Mouse (Mus musculus) hindbrain, embryonic 15.5 days (tissue): Measurements from ENCODE around the gene Tpm4. TPM values are rescaled to one million over a fixed set of nuclear protein-coding genes. Genes with fewer than 3 reads are reported as not detected.

Experiments
- ATAC-seq: fragments of 200-750 bp; cut with Nextera tagmentation; 2 replicates; pipeline ENCODE4 v1.8.0; 2017; ENCODE audit warnings: low read depth, moderate number of reproducible peaks, moderate TSS enrichment; ENCODE audit not compliant: low FRiP score
- H3K27ac ChIP-seq: fragments of 300-500 bp; sonication (generic); replicated peaks from 2 replicates; pipeline ENCODE4 v1.5.1; 2015; ENCODE audit warnings: mild to moderate bottlenecking, inconsistent platforms
- H3K27me3 ChIP-seq: fragments of 300-500 bp; sonication (generic); 2 replicates; pipeline ENCODE4 v1.6.1; 2015; ENCODE audit warnings: control low read depth, inconsistent platforms
- H3K36me3 ChIP-seq: fragments of 300-500 bp; sonication (generic); 2 replicates; pipeline ENCODE4 v1.6.1; 2015; ENCODE audit warnings: control low read depth, inconsistent platforms
- H3K4me1 ChIP-seq: fragments of 300-500 bp; sonication (generic); replicated peaks from 2 replicates; pipeline ENCODE4 v1.6.1; 2015; ENCODE audit warnings: control low read depth, inconsistent platforms
- H3K4me2 ChIP-seq: fragments of 300-500 bp; sonication (generic); 2 replicates; pipeline ENCODE4 v1.6.1; 2015; ENCODE audit warnings: moderate library complexity, mild to moderate bottlenecking, inconsistent platforms
- H3K4me3 ChIP-seq: fragments of 300-500 bp; sonication (generic); 2 replicates; pipeline ENCODE4 v1.5.1; 2015; ENCODE audit warnings: mild to moderate bottlenecking, inconsistent platforms
- H3K9ac ChIP-seq: fragments of 300-500 bp; sonication (generic); 2 replicates; pipeline ENCODE4 v1.6.1; 2015; ENCODE audit warnings: inconsistent platforms
- H3K9me3 ChIP-seq: fragments of 300-500 bp; sonication (generic); 2 replicates; pipeline ENCODE4 v1.6.1; 2016; ENCODE audit warnings: control low read depth, inconsistent platforms
- whole genome bisulfite sequencing: fragments of 180-500 bp; shearing (Covaris S2); methylation state at CpG from one replicate; pipeline ENCODE4 v1.1.7; 2015; 5-methylcytosine and 5-hydroxymethylcytosine counted together
- polyA plus RNA-seq: library from polyadenylated mRNA; unstranded; fragments of >200 nt; fragmentation: Nextera tagmentation; extraction: Ambion mirVana; gene quantifications from 2 replicates; pipeline ENCODE4 v1.2.1, GENCODE M21; 2015

Gene Tpm4
- polyA plus RNA-seq, 1 experiment from 2014 or later: 187 TPM

DNA sequence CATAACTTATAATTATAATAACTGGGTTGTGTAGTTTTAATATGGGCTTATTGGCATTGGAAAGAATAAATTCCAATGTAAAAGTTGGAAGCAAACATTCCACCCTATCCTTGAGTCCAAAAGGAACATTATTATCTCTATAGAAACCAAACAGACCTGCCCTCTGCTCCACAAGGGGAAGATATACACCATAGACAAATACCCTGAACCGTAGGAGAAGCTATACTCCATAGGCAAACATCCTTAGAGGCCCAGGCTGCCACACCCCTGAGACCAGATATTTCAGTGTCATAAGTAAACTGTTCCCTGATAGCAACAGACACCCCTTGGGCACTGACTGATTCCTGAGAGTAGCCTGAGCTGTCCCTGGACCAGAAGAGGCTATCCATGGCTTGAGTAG, 6.9 kb upstream of the Tpm4 start:
- Histone ChIP-seq H3K27ac (no peak overlapping the region), H3K9ac (no peak overlapping the region), H3K4me3 (no peak overlapping the region), H3K36me3 (no peaks in the 10 kb centered on the region), H3K9me3 (no peaks in the 10 kb centered on the region), H3K4me2 (no peak overlapping the region), H3K4me1 (no peaks in the 10 kb centered on the region), H3K27me3 (no peaks in the 10 kb centered on the region)
- 83% methylated on average over 1 of the region's 1 CpGs for WGBS
- ATAC-seq: no peak

DNA sequence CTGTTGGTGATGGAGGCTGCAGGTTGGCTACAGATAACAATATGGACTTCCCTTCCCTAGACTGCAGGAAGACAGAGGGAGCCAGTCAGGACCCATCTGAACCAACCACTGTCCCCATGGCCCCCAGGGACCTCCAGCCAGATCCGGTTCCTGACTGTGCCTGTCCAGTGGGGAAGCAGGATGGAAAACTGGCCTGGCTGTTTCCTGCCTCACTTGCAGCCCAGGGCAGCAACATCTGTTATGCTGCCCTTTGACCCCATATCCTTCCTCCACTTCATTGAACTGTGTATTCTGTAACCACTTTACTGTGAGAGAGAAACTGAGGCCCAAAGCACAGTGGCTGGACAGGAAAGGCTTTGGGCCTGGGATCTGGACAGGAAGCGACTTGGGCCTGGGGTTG, 3.5 kb upstream of the Tpm4 start:
- 79% methylated on average over 2 of the region's 2 CpGs for WGBS
- no peaks in the 10 kb centered on the region for H3K9me3 ChIP-seq
- peaks cover 5% of the 10 kb centered on the region for H3K4me1 ChIP-seq
- H3K4me3 ChIP-seq: no peak overlapping the region
- no peak overlapping the region for H3K9ac ChIP-seq
- no peak overlapping the region for H3K4me2 ChIP-seq
- no peak for ATAC-seq
- H3K27ac ChIP-seq: no peak overlapping the region
- H3K27me3 ChIP-seq: no peaks in the 10 kb centered on the region
- H3K36me3 ChIP-seq: no peaks in the 10 kb centered on the region

DNA sequence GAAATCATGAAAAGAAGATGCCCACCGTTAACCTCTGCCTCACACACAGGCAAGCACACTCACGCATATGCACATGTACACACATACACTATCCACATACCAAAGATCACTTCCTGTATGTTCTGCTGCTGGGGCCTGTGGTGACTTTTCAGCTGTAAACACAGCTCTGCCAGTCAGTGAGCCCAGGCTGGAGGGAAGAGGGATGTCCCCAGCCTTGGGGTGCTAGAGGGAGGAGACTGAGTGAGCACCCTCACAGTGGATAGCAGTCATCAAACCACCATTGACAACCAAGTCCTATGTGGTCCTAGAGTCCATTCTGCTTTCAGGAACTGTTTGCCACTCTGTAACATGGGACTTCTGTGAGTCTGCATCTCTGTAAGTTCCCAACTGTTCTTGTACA, 2.9 kb upstream of the Tpm4 start:
- Histone ChIP-seq H3K4me3 (no peak overlapping the region), H3K36me3 (no peaks in the 10 kb centered on the region), H3K27ac (no peak overlapping the region), H3K9ac (no peak overlapping the region), H3K27me3 (no peaks in the 10 kb centered on the region), H3K9me3 (no peaks in the 10 kb centered on the region), H3K4me2 (no peak overlapping the region), H3K4me1 (peaks cover 11% of the 10 kb centered on the region)
- ATAC-seq: no peak
- 88% methylated on average over 2 of the region's 2 CpGs for WGBS

DNA sequence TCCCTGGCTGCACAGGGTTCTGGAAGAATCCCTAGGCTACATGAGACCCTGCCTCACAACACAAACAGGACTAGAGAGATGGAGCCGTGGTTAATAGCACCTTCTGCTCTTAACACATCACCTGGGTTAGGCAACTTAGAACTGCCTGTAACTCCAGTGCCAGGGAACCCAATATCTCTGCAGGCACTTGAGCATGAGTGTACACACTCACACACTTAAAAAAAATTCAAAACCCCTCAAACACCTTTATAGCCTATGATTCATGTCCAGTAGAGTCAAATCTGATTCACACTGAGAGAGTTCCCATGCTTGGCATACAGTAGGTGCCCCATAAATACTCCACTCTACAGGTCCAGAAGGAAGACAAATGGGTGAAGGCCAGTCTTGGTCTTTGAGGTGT, 2.4 kb upstream of the Tpm4 start:
- no peak overlapping the region for H3K4me2 ChIP-seq
- no peak overlapping the region for H3K27ac ChIP-seq
- ATAC-seq: no peak
- H3K9ac ChIP-seq: no peak overlapping the region
- peaks cover 16% of the 10 kb centered on the region for H3K4me1 ChIP-seq
- no peaks in the 10 kb centered on the region for H3K27me3 ChIP-seq
- WGBS: 78% methylated on average over 1 of the region's 1 CpGs
- H3K9me3 ChIP-seq: no peaks in the 10 kb centered on the region
- no peaks in the 10 kb centered on the region for H3K36me3 ChIP-seq
- no peak overlapping the region for H3K4me3 ChIP-seq

DNA sequence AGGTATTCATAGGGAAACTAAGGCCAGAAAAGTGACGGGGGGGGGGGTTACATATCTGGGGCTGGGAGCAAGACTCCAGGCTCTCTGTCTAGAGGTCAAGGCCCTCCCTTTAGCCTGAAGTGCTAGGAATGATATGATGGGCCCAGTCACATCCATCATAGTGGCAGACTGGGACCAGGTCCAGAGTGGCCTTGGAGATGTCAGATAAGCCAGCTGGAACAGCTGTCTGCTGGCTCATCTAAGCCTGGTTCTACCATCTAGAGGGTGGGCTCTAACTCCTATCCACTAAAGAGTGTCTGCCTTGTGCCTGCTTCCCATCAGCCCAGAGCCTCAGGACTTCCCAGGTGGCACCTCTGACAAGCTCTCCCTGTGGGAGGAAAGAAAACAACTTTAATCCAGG, 1.9 kb upstream of the Tpm4 start:
- Histone ChIP-seq H3K4me1 (peaks cover 18% of the 10 kb centered on the region), H3K27me3 (no peaks in the 10 kb centered on the region), H3K4me3 (no peak overlapping the region), H3K9me3 (no peaks in the 10 kb centered on the region), H3K9ac (no peak overlapping the region), H3K36me3 (no peaks in the 10 kb centered on the region), H3K27ac (no peak overlapping the region), H3K4me2 (no peak overlapping the region)
- ATAC-seq: no peak
- 92% methylated on average over 1 of the region's 1 CpGs for WGBS

DNA sequence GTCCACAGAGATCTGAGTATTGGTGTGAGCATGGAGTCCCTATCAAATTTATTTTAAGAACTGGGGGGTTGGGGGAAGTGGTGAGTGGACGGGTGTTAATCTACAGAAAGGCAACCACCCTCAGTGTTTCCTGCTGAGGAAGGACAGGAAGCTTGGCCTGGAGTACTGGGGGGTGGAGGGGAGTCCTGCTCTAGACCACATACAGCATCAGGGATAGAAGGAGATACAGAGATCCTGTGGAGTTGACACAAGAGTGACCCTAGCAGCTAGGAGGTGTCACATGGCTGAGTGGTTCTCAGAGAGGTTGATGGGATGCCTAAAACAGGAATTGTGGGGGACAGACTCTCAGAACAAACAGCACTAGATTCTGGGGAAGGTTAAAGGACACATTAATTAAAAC, 1.3 kb upstream of the Tpm4 start:
- no peak for ATAC-seq
- Histone ChIP-seq H3K36me3 (no peaks in the 10 kb centered on the region), H3K4me1 (peaks cover 18% of the 10 kb centered on the region), H3K27me3 (no peaks in the 10 kb centered on the region), H3K27ac (no peak overlapping the region), H3K4me3 (no peak overlapping the region), H3K9ac (no peak overlapping the region), H3K4me2 (no peak overlapping the region), H3K9me3 (no peaks in the 10 kb centered on the region)
- WGBS: 68% methylated on average over 1 of the region's 1 CpGs

DNA sequence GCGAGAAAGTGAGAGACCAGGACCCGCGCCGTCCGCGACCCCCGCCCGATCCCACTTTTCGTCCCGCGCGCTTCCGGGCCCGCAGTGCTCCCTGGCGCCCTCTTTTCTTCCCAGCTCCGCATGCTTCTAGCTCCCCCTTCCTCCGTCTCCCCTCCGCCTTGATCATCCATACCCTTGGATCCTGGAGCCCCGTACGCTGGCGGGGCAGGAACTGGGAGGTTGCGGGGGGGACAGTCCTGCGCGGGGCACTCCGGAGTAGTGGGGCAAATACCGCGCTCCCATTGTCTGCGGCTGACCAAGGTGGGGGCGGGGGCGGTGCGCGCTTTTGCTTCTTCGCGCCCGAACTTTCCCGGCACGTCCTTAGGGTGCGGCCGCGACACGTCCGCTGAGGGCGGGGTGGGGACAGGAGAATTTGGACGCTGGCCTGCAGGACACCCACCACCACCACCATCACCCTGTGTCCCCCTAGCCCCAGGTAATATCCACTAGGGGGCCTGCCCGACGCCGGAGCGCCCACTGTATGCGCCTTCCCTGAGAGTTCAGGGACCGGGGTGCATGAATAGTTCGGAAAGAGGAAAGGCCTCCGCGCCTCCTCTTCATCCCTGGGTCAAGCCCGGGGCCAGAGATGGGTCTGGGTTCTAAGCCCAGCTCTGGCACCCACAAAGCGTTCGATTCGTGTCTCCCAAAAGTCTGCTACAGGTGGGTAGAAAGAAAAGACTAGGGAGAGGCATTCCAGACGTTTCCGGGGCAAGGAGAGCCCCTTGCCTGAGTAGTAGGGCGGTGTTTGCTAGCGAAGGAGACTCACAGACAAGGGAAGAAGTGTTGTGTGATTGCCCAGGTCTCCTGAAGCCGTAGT, 899 bp downstream of the Tpm4 start:
- Histone ChIP-seq H3K4me3 (peak overlapping the region; percentile 73), H3K36me3 (peaks cover 15% of the 10 kb centered on the region), H3K4me2 (peak overlapping the region; percentile 76), H3K9me3 (no peaks in the 10 kb centered on the region), H3K9ac (peak overlapping the region; percentile 85), H3K4me1 (peaks cover 18% of the 10 kb centered on the region), H3K27ac (peak overlapping the region; percentile 88), H3K27me3 (no peaks in the 10 kb centered on the region)
- WGBS: under 1% methylated on average over 60 of the region's 62 CpGs
- ATAC-seq: peak; percentile 81

DNA sequence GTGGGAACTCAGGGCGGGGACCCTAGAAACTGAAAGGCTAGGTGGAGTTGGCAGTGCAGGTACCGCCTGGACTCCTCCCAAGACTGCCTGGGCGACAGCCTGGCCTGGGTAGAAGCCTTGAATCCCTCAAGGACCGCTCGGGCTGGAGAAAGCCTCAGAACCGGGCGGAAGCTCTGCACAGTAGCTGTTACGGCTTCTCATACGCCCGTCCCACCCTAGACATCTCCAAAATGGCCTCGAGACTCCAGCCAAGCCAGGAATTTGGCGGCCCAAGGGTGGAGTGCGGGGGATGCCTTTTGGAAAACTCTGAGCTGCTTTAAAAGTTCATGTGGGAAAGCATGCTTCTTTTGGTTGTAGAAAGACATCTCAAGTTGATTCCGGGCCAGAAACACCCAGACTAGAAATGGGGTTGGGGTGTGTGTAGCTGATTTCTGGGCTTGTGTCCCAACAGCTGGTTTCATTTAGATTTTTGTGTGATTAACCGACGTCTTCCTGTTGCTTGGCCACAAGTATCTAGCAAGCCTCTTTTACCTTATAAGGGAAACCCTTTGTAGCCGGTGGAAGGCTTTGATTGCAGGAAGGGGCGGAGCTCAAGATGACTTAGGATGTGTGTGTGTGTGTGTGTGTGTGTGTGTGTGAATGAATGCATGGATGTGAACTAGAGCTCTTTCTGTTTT, 1.7 kb downstream of the Tpm4 start:
- Histone ChIP-seq H3K9me3 (no peaks in the 10 kb centered on the region), H3K4me1 (peaks cover 18% of the 10 kb centered on the region), H3K4me3 (peak overlapping the region; percentile 73), H3K9ac (peak overlapping the region; percentile 85), H3K27me3 (no peaks in the 10 kb centered on the region), H3K27ac (peak overlapping the region; percentile 88), H3K4me2 (peak overlapping the region; percentile 76), H3K36me3 (peaks cover 21% of the 10 kb centered on the region)
- 1% methylated on average over 18 of the region's 18 CpGs for WGBS
- peak; percentile 50 for ATAC-seq

DNA sequence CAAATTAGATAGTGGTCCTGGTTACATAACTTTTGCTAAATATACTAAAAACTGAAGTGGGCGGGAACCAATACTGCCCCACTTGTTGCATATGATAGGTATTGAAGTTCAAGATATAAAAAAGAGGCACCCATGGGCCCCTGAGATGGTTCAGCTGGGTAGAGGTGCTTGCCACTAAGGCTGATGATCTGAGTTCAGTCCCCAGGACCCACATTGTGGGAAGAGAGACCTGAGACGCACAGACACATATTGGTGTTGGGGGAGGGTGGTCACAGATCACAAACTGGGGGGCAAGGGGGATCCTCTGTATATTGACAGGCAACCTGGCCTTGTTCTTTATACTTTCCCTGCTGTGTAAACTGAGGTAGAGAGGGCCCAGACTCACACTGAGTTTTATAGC, 2.7 kb downstream of the Tpm4 start:
- peak overlapping the region; percentile 88; the same call in 1 of the 2 replicates for H3K27ac ChIP-seq
- H3K27me3 ChIP-seq: no peaks in the 10 kb centered on the region
- ATAC-seq: no peak
- H3K4me1 ChIP-seq: peaks cover 18% of the 10 kb centered on the region
- peaks cover 27% of the 10 kb centered on the region for H3K36me3 ChIP-seq
- H3K4me2 ChIP-seq: peak overlapping the region; percentile 76; the same call in 1 of the 2 replicates
- H3K9me3 ChIP-seq: no peaks in the 10 kb centered on the region
- 95% methylated on average over 2 of the region's 2 CpGs for WGBS
- H3K9ac ChIP-seq: no peak overlapping the region
- H3K4me3 ChIP-seq: no peak overlapping the region

DNA sequence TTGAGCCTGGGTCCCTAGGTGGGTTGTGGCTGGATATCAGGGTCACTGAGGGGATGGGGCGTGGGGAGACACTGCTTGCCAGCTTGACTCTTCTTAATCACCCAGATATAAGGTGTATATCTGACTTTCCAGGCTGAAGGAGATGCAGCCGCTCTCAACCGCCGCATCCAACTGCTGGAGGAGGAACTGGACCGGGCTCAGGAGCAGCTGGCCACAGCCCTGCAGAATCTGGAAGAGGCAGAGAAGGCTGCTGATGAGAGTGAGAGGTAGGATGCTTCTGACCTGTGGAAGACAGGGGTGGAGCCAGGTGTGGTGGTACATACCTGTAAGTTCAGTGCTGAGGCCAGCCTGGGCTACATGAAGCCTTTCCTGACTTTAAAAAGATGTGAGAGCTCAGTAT, 3.7 kb downstream of the Tpm4 start:
- Histone ChIP-seq H3K27me3 (no peaks in the 10 kb centered on the region), H3K9me3 (no peaks in the 10 kb centered on the region), H3K4me2 (no peak overlapping the region), H3K27ac (no peak overlapping the region), H3K4me3 (no peak overlapping the region), H3K36me3 (peaks cover 34% of the 10 kb centered on the region), H3K4me1 (peaks cover 18% of the 10 kb centered on the region), H3K9ac (no peak overlapping the region)
- no peak for ATAC-seq
- 95% methylated on average over 5 of the region's 5 CpGs for WGBS

DNA sequence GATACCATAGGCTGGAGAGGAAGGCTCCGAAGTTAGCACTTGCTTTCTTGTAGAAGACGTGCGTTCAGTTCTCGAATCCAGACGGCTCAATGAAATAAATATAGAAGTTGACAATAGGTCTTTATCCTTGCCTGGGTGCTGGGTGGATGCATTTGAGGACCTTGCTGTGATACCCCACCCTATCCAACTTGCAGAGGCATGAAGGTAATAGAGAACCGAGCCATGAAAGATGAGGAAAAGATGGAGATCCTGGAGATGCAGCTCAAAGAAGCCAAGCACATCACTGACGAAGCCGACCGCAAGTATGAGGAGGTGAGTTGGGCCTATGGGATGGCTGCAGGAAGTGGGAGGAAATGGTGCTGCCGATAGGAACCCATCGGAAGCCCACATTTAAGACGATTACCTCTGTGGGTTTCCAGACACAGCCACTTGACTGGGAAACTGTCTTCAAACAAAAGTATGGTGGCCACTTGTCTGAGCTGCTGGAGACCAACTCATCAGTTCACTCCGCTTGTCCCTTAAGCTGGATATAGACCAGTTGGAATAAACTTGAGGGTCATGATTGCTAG, 8.6 kb downstream of the Tpm4 start:
- Histone ChIP-seq H3K4me3 (no peak overlapping the region), H3K36me3 (peaks cover 78% of the 10 kb centered on the region), H3K27me3 (no peaks in the 10 kb centered on the region), H3K9ac (no peak overlapping the region), H3K4me2 (no peak overlapping the region), H3K4me1 (no peaks in the 10 kb centered on the region), H3K9me3 (no peaks in the 10 kb centered on the region), H3K27ac (no peak overlapping the region)
- ATAC-seq: no peak
- 93% methylated on average over 13 of the region's 13 CpGs for WGBS

DNA sequence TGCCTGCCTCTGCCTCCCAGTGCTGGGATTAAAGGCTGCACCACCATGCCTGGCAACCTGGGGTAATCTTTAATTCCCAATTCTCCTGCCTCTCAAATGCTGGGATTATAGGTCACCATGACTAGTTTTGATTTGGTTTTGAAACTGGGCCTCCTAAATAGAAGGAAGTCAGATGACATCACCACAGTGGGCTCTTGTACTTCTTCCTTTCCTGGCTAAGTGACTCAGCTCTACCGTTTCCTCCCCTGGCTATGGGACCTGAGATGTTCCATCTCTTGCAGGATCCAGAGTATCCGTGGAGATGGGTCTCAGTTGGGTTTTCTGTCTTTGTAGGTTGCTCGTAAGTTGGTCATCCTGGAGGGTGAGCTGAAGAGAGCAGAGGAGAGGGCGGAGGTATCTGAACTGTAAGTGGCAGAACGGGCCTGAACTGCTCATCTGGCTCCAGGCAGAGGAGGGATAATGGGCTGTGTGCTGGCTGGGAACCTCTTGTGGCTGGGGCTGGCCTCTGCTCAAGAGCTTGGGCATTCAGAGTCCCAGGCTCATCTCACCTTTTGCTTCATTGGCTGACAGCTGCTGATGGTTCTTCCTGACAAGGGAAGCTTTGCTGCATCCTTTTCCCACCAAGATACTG, 9.7 kb downstream of the Tpm4 start:
- no peak overlapping the region for H3K4me3 ChIP-seq
- no peaks in the 10 kb centered on the region for H3K27me3 ChIP-seq
- ATAC-seq: no peak
- WGBS: 95% methylated on average over 5 of the region's 5 CpGs
- no peak overlapping the region for H3K9ac ChIP-seq
- H3K4me1 ChIP-seq: no peaks in the 10 kb centered on the region
- no peaks in the 10 kb centered on the region for H3K9me3 ChIP-seq
- H3K27ac ChIP-seq: no peak overlapping the region
- no peak overlapping the region for H3K4me2 ChIP-seq
- H3K36me3 ChIP-seq: peaks cover 80% of the 10 kb centered on the region
